ENCODE assay signal across 29 mouse cellular contexts in the genomic region with DNA sequence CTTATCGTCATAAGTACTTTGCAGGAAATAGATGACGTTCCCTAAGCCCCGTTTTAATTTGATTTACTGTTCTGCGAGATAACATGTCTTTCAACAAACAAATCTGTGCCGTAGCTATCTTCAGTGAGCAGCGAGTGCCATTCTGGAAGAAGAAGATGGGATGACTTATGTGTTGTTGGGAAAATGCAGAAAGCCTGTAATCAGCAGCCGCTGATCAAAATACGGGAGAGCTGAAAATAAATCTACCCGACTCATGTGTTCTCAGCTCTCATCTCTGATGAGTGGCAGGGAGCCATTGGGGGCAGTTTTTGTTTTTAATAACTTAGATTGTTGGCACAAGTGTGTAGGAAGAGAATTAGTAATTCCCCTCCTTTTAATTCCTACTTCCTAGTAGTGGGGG. TPM values are rescaled to one million over a fixed set of nuclear protein-coding genes. Genes with fewer than 3 reads are reported as not detected.
DNase-seq lines count a peak whose midpoint lies in the region; ATAC-seq and TF ChIP-seq lines count a peak whose summit lies in the region.
"Had no signal": no experiment of that assay in that cellular context is flagged by ENCODE, and none has a peak within 500 bp of the region (broad histone marks: within the 10 kb centered on the region; RNA-seq: fewer than 3 reads in every experiment).

No protein-coding gene starts in this region.

- H3K79me2 ChIP-seq in heart, adult 2 months (replicated peaks; ENCODE audit: control insufficient read depth, insufficient read depth, low read length), result no peaks in the 10 kb centered on the region; the same call in 1 of the 2 replicates

- WGBS in heart, embryonic 13.5 days, result 57% methylated on average over 9 of the region's 9 CpGs
- 44% methylated on average over 9 of the region's 9 CpGs for WGBS in heart, adult 2 months

- no peaks in the 10 kb centered on the region for H3K36me3 ChIP-seq in heart, embryonic 13.5 days
- no peaks in the 10 kb centered on the region for H3K36me3 ChIP-seq in heart, adult 2 months (ENCODE audit: control insufficient read depth, insufficient read depth, low read length)
- H3K36me3 ChIP-seq: embryonic facial prominence, embryonic 13.5 days; embryonic facial prominence, embryonic 15.5 days; forebrain, embryonic 10.5 days; forebrain, embryonic 12.5 days; G1E had no signal

- no peak for TF ChIP-seq POLR2A in heart, adult 2 months (IDR thresholded peaks at IDR 0.05; ENCODE audit: insufficient read depth, low read depth, low read length)

- no peak overlapping the region for H3K9ac ChIP-seq in heart, embryonic 13.5 days
- H3K9ac ChIP-seq in heart, adult 2 months (ENCODE audit: low read depth, low read length), result no peak overlapping the region
- H3K9ac ChIP-seq: embryonic facial prominence, embryonic 13.5 days; embryonic facial prominence, embryonic 15.5 days; forebrain, embryonic 12.5 days had no signal

- no peak for DNase-seq in frontal cortex, postnatal 14 days (ENCODE audit: low spot score in 2 of 2)
- DNase-seq in heart, adult 2 months, result no peak
- peak; percentile 34 for DNase-seq in brain, adult 2 months (ENCODE audit: low read depth, low spot score)
- DNase-seq: adrenal gland, adult 8-10 months; adrenal gland, postnatal 14 days; adrenal gland, postnatal 36 days; B cell, adult 2 months; cerebellum, adult 11 months; cerebellum, adult 18-20 months; cerebellum, adult 8-10 months; cerebellum, adult 9-11 months; cerebellum, postnatal 14 days; cerebellum, postnatal 36 days; embryo, embryonic 11 days had no signal

- no peak for TF ChIP-seq CTCF in heart, adult 2 months (IDR thresholded peaks at IDR 0.05)

- H3K4me2 ChIP-seq in heart, embryonic 13.5 days, result peak overlapping the region; percentile 30; the same call in 1 of the 2 replicates
- H3K4me2 ChIP-seq: embryonic facial prominence, embryonic 13.5 days; embryonic facial prominence, embryonic 15.5 days; forebrain, embryonic 12.5 days had no signal

- H3K27me3 ChIP-seq in heart, embryonic 13.5 days (replicated peaks), result no peaks in the 10 kb centered on the region
- H3K27me3 ChIP-seq in heart, adult 2 months (ENCODE audit: control insufficient read depth, insufficient read depth, low read length), result no peaks in the 10 kb centered on the region
- H3K27me3 ChIP-seq: CH12.LX; embryonic facial prominence, embryonic 13.5 days; embryonic facial prominence, embryonic 15.5 days; forebrain, embryonic 12.5 days; Patski had no signal

- no peak overlapping the region for H3K27ac ChIP-seq in heart, embryonic 13.5 days (replicated peaks)
- no peak overlapping the region for H3K27ac ChIP-seq in heart, adult 2 months
- H3K27ac ChIP-seq: embryonic facial prominence, embryonic 13.5 days; embryonic facial prominence, embryonic 15.5 days; forebrain, embryonic 10.5 days; forebrain, embryonic 12.5 days had no signal

- H3K4me1 ChIP-seq in heart, embryonic 13.5 days, result peaks cover 11% of the 10 kb centered on the region
- H3K4me1 ChIP-seq in heart, adult 2 months (ENCODE audit: control insufficient read depth, insufficient read depth, low read length), result no peaks in the 10 kb centered on the region
- H3K4me1 ChIP-seq: embryonic facial prominence, embryonic 13.5 days; embryonic facial prominence, embryonic 15.5 days; forebrain, embryonic 10.5 days; forebrain, embryonic 12.5 days had no signal

- intact Hi-C loops in heart, adult 2 months (cut with DNase I), result no loop called here

- peak; percentile 52; the same call in 1 of the 2 replicates for ATAC-seq in frontal cortex, adult (ENCODE audit: low TSS enrichment)
- no peak for ATAC-seq in heart, embryonic 13.5 days (ENCODE audit: extremely low read depth, insufficient number of reproducible peaks, low FRiP score, low TSS enrichment)
- ATAC-seq: activated CD4-positive, CD25-positive, alpha-beta regulatory T cell, adult 4 months; CD4-positive, CD25-positive, alpha-beta regulatory T cell, adult 4 months; forebrain, embryonic 14.5 days; forebrain, embryonic 16.5 days; Patski had no signal

- TF ChIP-seq EP300 in heart, adult 2 months (IDR thresholded peaks at IDR 0.05; ENCODE audit: insufficient read depth, low read depth, low read length), result no peak

- H3K9me3 ChIP-seq in heart, embryonic 13.5 days, result no peaks in the 10 kb centered on the region
- H3K9me3 ChIP-seq: embryonic facial prominence, embryonic 13.5 days; embryonic facial prominence, embryonic 15.5 days; forebrain, embryonic 10.5 days; forebrain, embryonic 12.5 days had no signal

- H3K4me3 ChIP-seq in heart, embryonic 13.5 days, result no peak overlapping the region
- no peak overlapping the region for H3K4me3 ChIP-seq in heart, adult 2 months
- H3K4me3 ChIP-seq: embryonic facial prominence, embryonic 13.5 days; embryonic facial prominence, embryonic 15.5 days; erythroblast, embryonic 14.5 days; forebrain, embryonic 10.5 days; forebrain, embryonic 12.5 days had no signal

RNA-seq across cellular contexts. Expression of a gene that starts 26.4 kb away (rescaled TPM):
- polyA plus RNA-seq in heart, embryonic 13.5 days (2015; fragmentation: Nextera tagmentation; extraction: Ambion mirVana), result 0.83 and 1.4 TPM in 2 replicates
- total RNA-seq in heart, adult 2 months (2021), result under 1 TPM; 0.08 to 0.14 TPM
- polyA plus RNA-seq in heart, adult 2 months (2012; rRNA removed), result 0.15 and 0.43 TPM in 2 replicates
- total RNA-seq: CH12.LX; common myeloid progenitor, adult 5-6 weeks; G1E had no signal
- polyA plus RNA-seq: activated CD4-positive, CD25-positive, alpha-beta regulatory T cell, adult 4 months; CD4-positive, CD25-positive, alpha-beta regulatory T cell, adult 4 months; erythroblast, embryonic 14.5 days; G1E had no signal
